Mouse (Mus musculus) ovary, adult 18-20 months (tissue): Measurements from ENCODE around the gene Ifitm2.

Experiments used
- DNase-seq: peaks from one replicate; pipeline ENCODE4 v3.0.0; 2022; ENCODE audit warnings: low spot score, mixed read lengths

Ifitm2 gene

DNA sequence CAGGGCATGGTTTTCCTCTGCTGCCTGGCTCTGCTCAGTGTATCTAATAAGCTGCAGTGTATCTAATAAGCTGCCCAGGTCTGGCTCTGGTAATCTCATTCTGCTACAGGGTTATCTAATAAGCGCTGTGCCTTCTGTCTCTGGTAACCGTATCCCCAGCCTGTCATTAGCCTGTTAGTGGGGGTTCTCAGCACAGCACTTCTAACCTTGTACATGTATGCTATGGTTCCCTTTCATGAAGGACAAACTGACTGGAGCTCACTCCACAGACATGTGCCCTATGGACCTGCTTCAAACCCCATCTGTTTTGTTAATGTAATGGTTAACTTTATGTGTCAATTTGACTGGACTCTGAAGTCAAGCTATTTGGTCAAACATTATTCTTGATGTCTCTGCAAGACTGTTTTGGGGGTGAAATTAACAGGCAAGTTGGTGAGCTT is 50.1 kb downstream of the Ifitm2 start:
- DNase-seq = no peak
